9 mouse cellular contexts compared by ENCODE assay signal in the genomic region with DNA sequence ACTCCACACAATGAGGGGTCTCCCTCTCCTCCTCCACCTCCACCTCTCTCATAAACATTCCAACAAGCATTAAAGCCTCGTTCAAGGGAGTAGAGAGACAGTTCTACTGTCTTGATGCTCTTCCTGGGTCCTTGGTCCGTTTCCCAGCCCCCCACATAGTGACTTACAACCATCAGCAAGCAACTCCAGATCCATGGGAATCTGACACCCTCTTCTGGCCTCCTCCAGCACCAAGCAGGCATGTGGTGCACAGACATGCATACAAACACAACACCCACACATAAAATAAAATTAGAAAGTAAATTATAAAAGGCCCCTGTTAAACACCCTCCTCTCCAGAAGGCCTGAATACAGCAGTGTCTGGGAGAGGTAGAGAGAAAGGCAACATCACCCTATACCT. TPM values are rescaled to one million over a fixed set of nuclear protein-coding genes. Genes with fewer than 3 reads are reported as not detected.
DNase-seq lines count a peak whose midpoint lies in the region; ATAC-seq and TF ChIP-seq lines count a peak whose summit lies in the region.
"Had no signal": no experiment of that assay in that cellular context is flagged by ENCODE, and none has a peak within 500 bp of the region (broad histone marks: within the 10 kb centered on the region; RNA-seq: fewer than 3 reads in every experiment).

No protein-coding gene starts in this region.

- peak overlapping the region; percentile 70 for H3K4me2 ChIP-seq in heart, embryonic 12.5 days
- no peak overlapping the region for H3K4me2 ChIP-seq in midbrain, embryonic 11.5 days
- no peak overlapping the region for H3K4me2 ChIP-seq in forebrain, embryonic 16.5 days (ENCODE audit: low read length)
- peak overlapping the region; percentile 48; the same call in 1 of the 2 replicates for H3K4me2 ChIP-seq in stomach, postnatal 0 days (replicated peaks; ENCODE audit: low read depth)

- H3K27me3 ChIP-seq in heart, embryonic 12.5 days (replicated peaks) = no peaks in the 10 kb centered on the region
- H3K27me3 ChIP-seq in midbrain, embryonic 10.5 days (ENCODE audit: low read depth, poor library complexity, severe bottlenecking) = no peaks in the 10 kb centered on the region
- H3K27me3 ChIP-seq in midbrain, embryonic 11.5 days (ENCODE audit: control insufficient read depth, insufficient read depth, low read length) = no peaks in the 10 kb centered on the region
- H3K27me3 ChIP-seq in forebrain, embryonic 16.5 days (replicated peaks; ENCODE audit: control insufficient read depth, insufficient read depth, low read length) = no peaks in the 10 kb centered on the region
- H3K27me3 ChIP-seq in stomach, postnatal 0 days (ENCODE audit: control insufficient read depth, insufficient read depth, low read length) = no peaks in the 10 kb centered on the region

- no peaks in the 10 kb centered on the region for H3K36me3 ChIP-seq in heart, embryonic 12.5 days
- no peaks in the 10 kb centered on the region for H3K36me3 ChIP-seq in midbrain, embryonic 10.5 days
- H3K36me3 ChIP-seq in midbrain, embryonic 11.5 days (ENCODE audit: control insufficient read depth, insufficient read depth, low read length) = no peaks in the 10 kb centered on the region
- no peaks in the 10 kb centered on the region for H3K36me3 ChIP-seq in forebrain, embryonic 16.5 days (ENCODE audit: control insufficient read depth, insufficient read depth)
- H3K36me3 ChIP-seq in stomach, postnatal 0 days (ENCODE audit: control insufficient read depth, insufficient read depth, low read length) = no peaks in the 10 kb centered on the region

- no peak for TF ChIP-seq EP300 in stomach, postnatal 0 days (optimal IDR thresholded peaks at IDR 0.05)

- H3K9me3 ChIP-seq in heart, embryonic 12.5 days (replicated peaks) = no peaks in the 10 kb centered on the region
- no peaks in the 10 kb centered on the region for H3K9me3 ChIP-seq in midbrain, embryonic 10.5 days (replicated peaks)
- H3K9me3 ChIP-seq in midbrain, embryonic 11.5 days (ENCODE audit: control insufficient read depth, low read length) = no peaks in the 10 kb centered on the region
- H3K9me3 ChIP-seq in forebrain, embryonic 16.5 days (ENCODE audit: control insufficient read depth, low read length) = no peaks in the 10 kb centered on the region
- H3K9me3 ChIP-seq in stomach, postnatal 0 days (ENCODE audit: control insufficient read depth, low read length) = no peaks in the 10 kb centered on the region

- 42% methylated on average over 2 of the region's 2 CpGs for WGBS in heart, embryonic 12.5 days
- 58% methylated on average over 2 of the region's 2 CpGs for WGBS in midbrain, embryonic 10.5 days
- 70% methylated on average over 2 of the region's 2 CpGs for WGBS in midbrain, embryonic 11.5 days
- 50% methylated on average over 2 of the region's 2 CpGs for WGBS in forebrain, embryonic 16.5 days
- 56% methylated on average over 2 of the region's 2 CpGs for WGBS in stomach, postnatal 0 days

- TF ChIP-seq CTCF in stomach, postnatal 0 days (IDR thresholded peaks at IDR 0.05; ENCODE audit: low read depth) = no peak

- ATAC-seq in heart, embryonic 12.5 days (ENCODE audit: insufficient number of reproducible peaks, low FRiP score) = no peak
- no peak for ATAC-seq in midbrain, embryonic 11.5 days (ENCODE audit: low FRiP score)
- ATAC-seq in forebrain, embryonic 16.5 days = peak; percentile 1; the same call in 1 of the 2 replicates
- no peak for ATAC-seq in stomach, postnatal 0 days (ENCODE audit: low FRiP score, low TSS enrichment)

- DNase-seq in heart, postnatal 14 days = no peak
- no peak for DNase-seq in midbrain, embryonic 10.5 days (ENCODE audit: low spot score)
- DNase-seq in midbrain, embryonic 11.5 days (ENCODE audit: low spot score, missing footprints) = no peak
- DNase-seq in stomach, postnatal 0 days (ENCODE audit: low spot score) = no peak
- DNase-seq in thymus, postnatal 0 days (ENCODE audit: low spot score) = no peak
- no peak for DNase-seq in adrenal gland, postnatal 10 days
- DNase-seq: B cell, adult 2 months had no signal

- H3K9ac ChIP-seq in heart, embryonic 12.5 days = no peak overlapping the region
- H3K9ac ChIP-seq in midbrain, embryonic 11.5 days (ENCODE audit: low read length) = no peak overlapping the region
- H3K9ac ChIP-seq in forebrain, embryonic 16.5 days (replicated peaks; ENCODE audit: low read depth, low read length) = no peak overlapping the region
- no peak overlapping the region for H3K9ac ChIP-seq in stomach, postnatal 0 days (ENCODE audit: low read length)

- no peak overlapping the region for H3K4me3 ChIP-seq in heart, embryonic 12.5 days
- peak overlapping the region; percentile 54; the same call in 1 of the 2 replicates for H3K4me3 ChIP-seq in midbrain, embryonic 10.5 days
- H3K4me3 ChIP-seq in midbrain, embryonic 11.5 days (ENCODE audit: low read depth, low read length) = no peak overlapping the region
- no peak overlapping the region for H3K4me3 ChIP-seq in forebrain, embryonic 16.5 days (replicated peaks; ENCODE audit: low read length)
- H3K4me3 ChIP-seq in stomach, postnatal 0 days (ENCODE audit: low read depth, low read length) = no peak overlapping the region

- peaks cover 10% of the 10 kb centered on the region; the same call in 1 of the 2 replicates for H3K4me1 ChIP-seq in heart, embryonic 12.5 days (replicated peaks)
- peaks cover 29% of the 10 kb centered on the region for H3K4me1 ChIP-seq in midbrain, embryonic 10.5 days
- peaks cover 7% of the 10 kb centered on the region; the same call in 1 of the 2 replicates for H3K4me1 ChIP-seq in midbrain, embryonic 11.5 days (ENCODE audit: control insufficient read depth, insufficient read depth, low read length)
- H3K4me1 ChIP-seq in forebrain, embryonic 16.5 days (replicated peaks; ENCODE audit: control insufficient read depth, insufficient read depth, low read length) = peaks cover 17% of the 10 kb centered on the region
- H3K4me1 ChIP-seq in stomach, postnatal 0 days (replicated peaks; ENCODE audit: control insufficient read depth, insufficient read depth) = no peaks in the 10 kb centered on the region

- intact Hi-C loops in heart, postnatal 14 days (cut with DNase I) = no loop called here

- no peak overlapping the region for H3K27ac ChIP-seq in heart, embryonic 12.5 days (ENCODE audit: poor library complexity, severe bottlenecking)
- H3K27ac ChIP-seq in midbrain, embryonic 10.5 days (replicated peaks) = peak overlapping the region; percentile 84; the same call in 1 of the 2 replicates
- H3K27ac ChIP-seq in midbrain, embryonic 11.5 days (ENCODE audit: low read depth, low read length) = no peak overlapping the region
- no peak overlapping the region for H3K27ac ChIP-seq in forebrain, embryonic 16.5 days (ENCODE audit: low read length)
- H3K27ac ChIP-seq in stomach, postnatal 0 days (replicated peaks) = no peak overlapping the region

RNA-seq across cellular contexts. Expression of a gene that starts 33.5 kb away (rescaled TPM):
- 8.9 and 9.2 TPM in 2 replicates for polyA plus RNA-seq in heart, embryonic 12.5 days (2016; fragmentation: Nextera tagmentation; extraction: Ambion mirVana)
- total RNA-seq in heart, postnatal 14 days (2021) = 1 to 10 TPM; 3.5 TPM
- polyA plus RNA-seq in midbrain, embryonic 10.5 days (2016; fragmentation: Nextera tagmentation; extraction: Ambion mirVana) = 11.6 and 12.5 TPM in 2 replicates
- polyA plus RNA-seq in midbrain, embryonic 11.5 days (2014; fragmentation: Nextera tagmentation; extraction: Ambion mirVana) = 13.1 and 13.3 TPM in 2 replicates
- 9.5 and 9.9 TPM in 2 replicates for polyA plus RNA-seq in forebrain, embryonic 16.5 days (2015; fragmentation: Nextera tagmentation; extraction: Ambion mirVana)
- polyA plus RNA-seq in stomach, postnatal 0 days (2015; fragmentation: Nextera tagmentation; extraction: Ambion mirVana) = 8.4 TPM in 2 replicates
- 10.2 TPM in 2 replicates for polyA plus RNA-seq in thymus, postnatal 0 days (2015; fragmentation: Nextera tagmentation; extraction: Ambion mirVana)
- 1 to 10 TPM; 6.6 to 7.6 TPM for total RNA-seq in adrenal gland, postnatal 10 days (2021)

Comparison
In these comparisons a context has a peak if more than half of its experiments do, and no peak if none do; other contexts are left out.
1. H3K4me2 ChIP-seq: peak in heart, embryonic 12.5 days (single experiment) and stomach, postnatal 0 days (single experiment); none in midbrain, embryonic 11.5 days (single experiment) and forebrain, embryonic 16.5 days (single experiment).